Mouse (Mus musculus) liver, postnatal 0 days (tissue): ENCODE measurements at regions not wholly inside any gene's neighbourhood (a gene's known extent, or its start where the extent isn't known, plus 50 kb on each side); places are given as distances from the start of the nearest gene placed in this dataset.
"Not testable (repeated sequence)": the region's sequence is repeated elsewhere in the genome, so short reads cannot be mapped to it uniquely, and the experiment has no call there.

Source experiments
- ATAC-seq: fragments of 200-750 bp; cut with Nextera tagmentation; 2 replicates; pipeline ENCODE4 v1.8.0; 2017; ENCODE audit warnings: mild to moderate bottlenecking, moderate library complexity
- DNase-seq: peaks from one replicate; pipeline ENCODE4 v3.0.0-alpha.2; 2016
- H3K27ac ChIP-seq: fragments of 300-500 bp; sonication (generic); 2 replicates; pipeline ENCODE4 v1.5.1; 2014; ENCODE audit warnings: antibody characterized with exemption, moderate library complexity, mild to moderate bottlenecking, low read depth
- H3K27me3 ChIP-seq: fragments of 300-500 bp; sonication (generic); 2 replicates; pipeline ENCODE4 v1.6.1; 2014; ENCODE audit warnings: low read length, control low read depth, mixed read lengths; ENCODE audit not compliant: insufficient read depth
- H3K36me3 ChIP-seq: fragments of 300-500 bp; sonication (generic); replicated peaks from 2 replicates; pipeline ENCODE4 v1.6.1; 2014; ENCODE audit warnings: mild to moderate bottlenecking, control low read depth, low read length, moderate library complexity, mixed read lengths; ENCODE audit not compliant: insufficient read depth
- H3K4me1 ChIP-seq: fragments of 300-500 bp; sonication (generic); 2 replicates; pipeline ENCODE4 v1.6.1; 2014; ENCODE audit warnings: antibody characterized with exemption, mild to moderate bottlenecking, control low read depth; ENCODE audit not compliant: insufficient read depth
- H3K4me2 ChIP-seq: fragments of 300-500 bp; sonication (generic); 2 replicates; pipeline ENCODE4 v1.6.1; 2014; ENCODE audit warnings: low read depth, mild to moderate bottlenecking, low read length, moderate library complexity, mixed read lengths
- H3K4me3 ChIP-seq: fragments of 300-500 bp; sonication (generic); 2 replicates; pipeline ENCODE4 v1.5.1; 2014; ENCODE audit warnings: low read depth, low read length
- H3K9ac ChIP-seq: fragments of 300-500 bp; sonication (generic); replicated peaks from 2 replicates; pipeline ENCODE4 v1.6.1; 2014; ENCODE audit warnings: mild to moderate bottlenecking, moderate library complexity
- H3K9me3 ChIP-seq: fragments of 300-500 bp; sonication (generic); 2 replicates; pipeline ENCODE4 v1.6.1; 2016; ENCODE audit warnings: mild to moderate bottlenecking, control low read depth, low read length, mixed read lengths
- CTCF ChIP-seq: sonication (generic); IDR thresholded peaks from 2 replicates; pipeline ENCODE4 v1.5.1; 2016; ENCODE audit warnings: antibody characterized with exemption, low read depth
- EP300 ChIP-seq: IDR thresholded peaks from 2 replicates; pipeline ENCODE4 v1.6.1; 2016; ENCODE audit warnings: antibody characterized with exemption, low read depth, mild to moderate bottlenecking
- WGBS: fragments of 180-500 bp; shearing (Covaris S2); extraction: QIAGEN DNeasy Blood & Tissue Kit; methylation state at CpG from one replicate; pipeline ENCODE4 v1.1.7; 2014; ENCODE audit not compliant: insufficient replicate concordance; 5-methylcytosine and 5-hydroxymethylcytosine counted together

GRCm38 (mm10) chr12:61989471-61989870 is 466.5 kb downstream of the Lrfn5 start:
- no peak for ATAC-seq
- no peak for DNase-seq
- Histone ChIP-seq H3K4me2 (no peak overlapping the region), H3K4me3 (no peak overlapping the region), H3K27ac (no peak overlapping the region), H3K36me3 (no peaks in the 10 kb centered on the region), H3K9ac (no peak overlapping the region), H3K9me3 (no peaks in the 10 kb centered on the region), H3K4me1 (no peaks in the 10 kb centered on the region), H3K27me3 (no peaks in the 10 kb centered on the region)
- whole genome bisulfite sequencing: 60% methylated on average over 3 of the region's 3 CpGs
- TF ChIP-seq EP300: no peak
- TF ChIP-seq CTCF: no peak

GRCm38 (mm10) chr12:61993858-61994257 is 470.9 kb downstream of the Lrfn5 start:
- H3K36me3 ChIP-seq, DNase-seq, H3K4me2 ChIP-seq, H3K9me3 ChIP-seq, H3K4me1 ChIP-seq, H3K27ac ChIP-seq, ATAC-seq, H3K27me3 ChIP-seq, H3K9ac ChIP-seq: not testable (repeated sequence)
- 0 out of 2 replicates have a peak overlapping the region, but pooled peaks have one; percentile 2 for H3K4me3 ChIP-seq
- WGBS: 58% methylated on average over 3 of the region's 3 CpGs

DNA sequence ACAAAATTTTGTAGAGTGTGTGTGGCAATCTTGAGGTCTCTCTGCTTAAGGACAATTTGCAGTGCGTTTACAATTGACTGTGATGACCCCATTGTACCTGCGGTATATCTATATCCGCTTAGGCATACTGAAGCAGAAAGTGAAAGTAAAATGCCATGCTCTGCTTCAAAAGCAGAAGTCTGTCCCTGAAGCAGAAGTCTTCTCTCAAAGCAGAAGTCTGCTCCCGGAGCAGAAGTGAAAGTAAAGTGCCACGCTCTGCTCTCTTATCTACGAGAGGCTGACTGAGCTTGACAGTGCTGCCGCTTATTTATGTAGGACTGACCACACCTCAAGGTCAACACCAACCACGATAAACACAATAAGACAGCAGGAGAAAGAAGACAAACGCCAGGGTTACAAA is 471.3 kb downstream of the Lrfn5 start:
- WGBS: 48% methylated on average over 9 of the region's 9 CpGs
- H3K27me3 ChIP-seq: no peaks in the 10 kb centered on the region
- no peak for TF ChIP-seq EP300
- TF ChIP-seq CTCF: no peak
- no peaks in the 10 kb centered on the region for H3K36me3 ChIP-seq
- H3K9me3 ChIP-seq: no peaks in the 10 kb centered on the region
- H3K9ac ChIP-seq: no peak overlapping the region
- peak overlapping the region; percentile 2; the same call in 1 of the 2 replicates for H3K4me3 ChIP-seq
- ATAC-seq (no peak), DNase-seq (no peak)
- H3K27ac ChIP-seq: no peak overlapping the region
- H3K4me2 ChIP-seq: no peak overlapping the region
- no peaks in the 10 kb centered on the region for H3K4me1 ChIP-seq

- Histone ChIP-seq H3K4me1 (no peaks in the 10 kb centered on the region), H3K9ac (no peak overlapping the region), H3K4me2 (no peak overlapping the region), H3K4me3 (no peak overlapping the region), H3K27ac (no peak overlapping the region), H3K27me3 (no peaks in the 10 kb centered on the region), H3K9me3 (no peaks in the 10 kb centered on the region), H3K36me3 (no peaks in the 10 kb centered on the region)
- WGBS: 41% methylated on average over 1 of the region's 1 CpGs
- ATAC-seq (no peak), DNase-seq (no peak)
- TF ChIP-seq EP300: no peak
- no peak for TF ChIP-seq CTCF
These were observed 490.4 kb downstream of the Lrfn5 start for GRCm38 (mm10) chr12:62013351-62013750.

DNA sequence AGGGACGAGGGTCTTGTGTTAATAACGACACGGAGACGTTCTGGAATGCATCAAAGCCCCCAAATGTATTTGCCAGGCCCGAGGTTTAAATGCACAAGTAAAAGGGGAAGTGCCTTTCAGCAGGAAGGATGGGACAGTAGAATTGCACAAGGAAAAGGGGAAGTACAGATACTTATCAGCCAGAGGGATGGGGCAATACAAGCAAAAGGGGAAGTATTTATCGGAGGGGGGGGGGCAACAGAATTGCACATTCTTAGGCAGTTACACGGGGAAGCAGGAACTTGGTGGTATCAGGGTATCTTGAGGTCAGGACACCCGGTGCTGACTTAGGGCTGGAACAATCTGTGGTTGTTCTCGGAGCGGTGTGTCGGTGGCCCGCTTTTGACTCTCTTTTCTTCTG is 494.7 kb downstream of the Lrfn5 start:
- not testable (repeated sequence) for H3K9ac ChIP-seq, H3K4me2 ChIP-seq, H3K27me3 ChIP-seq, H3K9me3 ChIP-seq, DNase-seq, H3K36me3 ChIP-seq, H3K27ac ChIP-seq, ATAC-seq, H3K4me1 ChIP-seq, H3K4me3 ChIP-seq
- 58% methylated on average over 11 of the region's 12 CpGs for WGBS
